Mouse (Mus musculus): ENCODE data around the gene Hnf4a. TPM values are rescaled to one million over a fixed set of nuclear protein-coding genes. Genes with fewer than 3 reads are reported as not detected.

Gene Hnf4a
- polyA plus RNA-seq, 1 experiment from 2014 or later = not detected

DNA sequence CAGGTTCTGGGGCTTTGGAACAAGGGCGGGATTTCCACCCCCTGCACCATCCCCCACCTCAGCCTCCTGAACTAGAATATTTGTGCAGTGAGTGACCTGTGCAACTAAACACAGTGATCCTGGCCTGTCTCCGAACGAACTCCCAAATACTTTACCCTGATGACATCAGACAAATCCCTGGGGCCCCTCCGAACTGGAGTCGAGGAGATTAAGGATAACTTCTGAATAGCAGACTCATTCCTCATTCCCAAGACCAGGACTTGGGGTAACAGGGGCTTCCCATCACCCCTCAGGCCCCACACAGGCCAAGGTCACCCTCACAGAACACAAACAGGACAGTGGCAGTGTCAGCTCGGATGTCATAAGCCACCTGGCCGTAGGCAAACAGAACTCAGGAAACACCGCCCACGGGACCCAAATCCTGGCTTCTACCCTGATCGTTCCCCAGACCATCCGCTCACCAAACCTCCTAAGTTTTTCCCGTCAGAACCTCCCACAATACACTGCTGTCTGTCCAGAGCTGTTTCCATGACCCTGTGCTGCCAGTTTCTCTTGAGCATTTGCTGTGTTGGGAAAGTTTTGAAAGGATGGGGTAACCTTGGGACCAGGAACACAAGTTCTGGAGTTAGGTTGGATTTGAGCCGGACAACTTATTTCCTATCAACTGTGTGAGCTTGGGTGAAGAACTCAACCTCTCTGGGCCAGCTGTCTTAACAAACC, 32.9 kb downstream of the Hnf4a start:
- H3K9me3 ChIP-seq = no peaks in the 10 kb centered on the region

DNA sequence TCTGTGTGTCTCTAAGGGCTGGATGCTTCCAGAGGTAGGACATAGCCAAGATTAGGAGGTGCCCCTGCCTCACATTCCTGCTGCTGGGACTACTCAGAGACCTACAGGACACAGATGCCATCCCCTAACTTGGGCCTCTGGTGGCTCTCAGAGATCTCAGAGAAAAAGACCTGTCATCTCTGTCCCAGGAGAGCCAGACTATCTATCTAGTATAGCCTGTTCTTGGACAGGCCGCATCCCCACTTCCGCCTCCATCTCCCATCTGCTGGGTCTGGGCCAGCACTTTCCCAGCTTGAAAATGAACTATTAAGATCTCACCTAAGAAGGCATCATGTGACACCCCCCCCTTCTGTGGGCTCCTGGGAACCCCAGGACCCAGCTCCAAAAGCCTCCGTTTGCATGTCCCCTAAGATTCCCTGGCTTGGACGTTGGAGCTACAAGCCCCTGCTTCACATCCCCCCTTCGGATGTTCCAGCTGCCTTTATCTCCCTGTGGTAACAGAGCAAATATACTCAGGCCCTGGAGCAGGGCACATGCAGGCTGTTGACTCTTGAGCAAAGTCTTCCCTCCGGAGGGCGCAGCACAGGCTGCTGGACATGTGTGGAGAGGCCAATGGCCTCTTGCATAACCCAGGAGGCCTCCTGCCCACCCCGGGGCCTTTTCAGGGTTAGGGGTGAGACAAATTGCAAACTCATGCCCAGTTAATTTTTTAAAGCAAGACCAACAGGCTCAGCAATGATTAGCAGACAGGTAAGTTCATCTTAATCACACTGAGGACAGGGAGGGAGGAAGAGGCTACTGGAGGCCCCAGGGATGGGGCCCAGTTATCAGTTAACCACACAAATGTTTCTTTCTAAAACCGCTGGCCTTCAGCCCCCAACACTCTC, 33.9 kb downstream of the Hnf4a start:
- Histone ChIP-seq H3K9me3 (no peaks in the 10 kb centered on the region), H3K27me3 (peaks cover 9% of the 10 kb centered on the region; the same call in 1 of the 2 replicates), H3K4me1 (peaks cover 5% of the 10 kb centered on the region; the same call in 1 of the 2 replicates), H3K9ac (replicated peaks) (no peak overlapping the region), H3K4me2 (replicated peaks) (no peak overlapping the region), H3K27ac (replicated peaks) (no peak overlapping the region), H3K4me3 (no peak overlapping the region), H3K36me3 (no peaks in the 10 kb centered on the region)
- WGBS = 78% methylated on average over 9 of the region's 9 CpGs
- ATAC-seq (ENCODE audit: low FRiP score, low read depth) = no peak

More for the DNA sequence above, 32.9 kb downstream of the Hnf4a start:
- H3K4me2 ChIP-seq (replicated peaks) = no peak overlapping the region
- no peak overlapping the region for H3K27ac ChIP-seq (replicated peaks)
- WGBS = 72% methylated on average over 13 of the region's 13 CpGs
- H3K9ac ChIP-seq (replicated peaks) = no peak overlapping the region
- H3K36me3 ChIP-seq = no peaks in the 10 kb centered on the region
- H3K4me1 ChIP-seq = peaks cover 9% of the 10 kb centered on the region
- no peak overlapping the region for H3K4me3 ChIP-seq
- H3K27me3 ChIP-seq = peaks cover 9% of the 10 kb centered on the region
- no peak for ATAC-seq (ENCODE audit: low FRiP score, low read depth)

DNA sequence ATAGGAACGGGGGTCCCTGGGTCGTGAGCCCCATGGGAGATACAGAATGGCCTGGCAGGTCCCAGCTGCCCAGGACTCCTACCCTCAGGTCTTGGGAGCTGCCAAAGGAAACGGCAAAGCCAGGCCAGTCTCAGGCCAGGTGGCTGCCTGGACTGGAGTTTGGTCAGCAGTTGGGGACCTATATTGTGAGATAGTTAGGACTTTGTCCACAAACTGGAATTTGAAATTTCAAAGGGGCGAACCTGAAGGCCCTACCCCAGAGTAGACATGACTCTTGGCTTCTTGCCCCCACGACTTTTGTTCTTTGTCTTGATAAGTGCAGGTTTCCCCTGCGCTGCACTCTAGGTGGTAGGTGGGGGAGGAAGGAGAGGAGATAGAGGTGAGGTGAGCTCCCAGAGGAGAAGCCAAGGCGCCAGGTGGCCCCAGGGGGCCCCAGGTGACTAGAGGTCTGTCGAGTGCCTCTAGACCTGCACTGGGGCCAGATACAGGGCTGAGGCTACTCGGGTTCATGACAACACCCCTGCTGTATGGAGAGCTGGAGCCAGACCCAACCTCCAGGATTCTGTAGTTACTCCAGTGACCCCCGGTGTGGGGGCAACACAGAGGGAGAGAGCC, 35.1 kb downstream of the Hnf4a start:
- ATAC-seq (ENCODE audit: low FRiP score, low read depth) = no peak
- Histone ChIP-seq H3K4me1 (peaks cover 2% of the 10 kb centered on the region; the same call in 1 of the 2 replicates), H3K9me3 (no peaks in the 10 kb centered on the region), H3K27me3 (no peaks in the 10 kb centered on the region), H3K36me3 (no peaks in the 10 kb centered on the region), H3K27ac (replicated peaks) (no peak overlapping the region), H3K9ac (replicated peaks) (no peak overlapping the region), H3K4me3 (no peak overlapping the region), H3K4me2 (replicated peaks) (no peak overlapping the region)
- 80% methylated on average over 10 of the region's 10 CpGs for whole genome bisulfite sequencing

GRCm38 (mm10) chr2:163542674-163543073, 36.1 kb downstream of the Hnf4a start:
- H3K9ac ChIP-seq (replicated peaks) = no peak overlapping the region
- H3K27ac ChIP-seq (replicated peaks) = no peak overlapping the region
- 92% methylated on average over 10 of the region's 10 CpGs for WGBS
- no peak overlapping the region for H3K4me2 ChIP-seq (replicated peaks)
- no peaks in the 10 kb centered on the region for H3K27me3 ChIP-seq
- no peaks in the 10 kb centered on the region for H3K9me3 ChIP-seq
- H3K4me1 ChIP-seq = no peaks in the 10 kb centered on the region
- no peaks in the 10 kb centered on the region for H3K36me3 ChIP-seq
- H3K4me3 ChIP-seq = no peak overlapping the region
- no peak for ATAC-seq (ENCODE audit: low FRiP score, low read depth)

DNA sequence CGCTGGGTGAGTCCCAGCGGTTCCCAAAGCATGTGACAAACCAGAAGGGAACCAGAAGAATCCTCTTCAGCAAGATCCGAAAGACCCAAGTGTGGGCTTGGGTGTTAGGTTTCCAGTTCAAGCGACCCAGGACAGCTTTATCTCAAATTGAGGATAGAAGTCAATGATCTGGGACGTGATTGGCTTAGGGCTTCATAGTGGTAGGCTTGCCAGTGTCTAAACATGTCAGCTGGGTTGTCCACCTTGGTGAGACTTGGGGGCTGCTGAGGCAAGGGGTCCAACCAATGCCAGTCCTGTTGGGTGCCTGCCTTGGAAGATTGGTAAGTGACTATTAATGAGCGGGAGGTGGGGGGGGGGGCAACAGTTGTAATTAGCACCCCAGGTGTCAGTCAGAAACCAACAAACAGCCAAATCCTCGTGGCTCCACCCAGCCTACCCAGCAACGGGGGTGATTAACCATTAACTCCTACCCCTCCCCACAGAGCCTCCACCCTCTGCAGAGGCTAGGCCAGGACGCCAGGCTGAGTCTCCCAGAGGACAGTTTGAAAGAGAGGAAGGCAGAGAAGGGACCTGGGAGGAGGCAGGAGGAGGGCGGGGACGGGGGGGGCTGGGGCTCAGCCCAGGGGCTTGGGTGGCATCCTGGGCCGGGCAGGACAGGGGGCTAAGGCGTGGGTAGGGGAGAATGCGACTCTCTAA, 40.2 kb downstream of the Hnf4a start:
- ATAC-seq (ENCODE audit: low FRiP score, low read depth) = no peak
- Histone ChIP-seq H3K9ac (replicated peaks) (no peak overlapping the region), H3K4me2 (replicated peaks) (no peak overlapping the region), H3K27me3 (no peaks in the 10 kb centered on the region), H3K4me3 (no peak overlapping the region), H3K36me3 (no peaks in the 10 kb centered on the region), H3K9me3 (no peaks in the 10 kb centered on the region), H3K27ac (replicated peaks) (no peak overlapping the region), H3K4me1 (no peaks in the 10 kb centered on the region)
- 82% methylated on average over 14 of the region's 14 CpGs for WGBS

- H3K27me3 ChIP-seq = no peaks in the 10 kb centered on the region
- H3K4me2 ChIP-seq (replicated peaks) = no peak overlapping the region
- no peak overlapping the region for H3K4me3 ChIP-seq
- H3K9ac ChIP-seq (replicated peaks) = no peak overlapping the region
- H3K36me3 ChIP-seq = no peaks in the 10 kb centered on the region
- 76% methylated on average over 6 of the region's 6 CpGs for WGBS
- no peak for ATAC-seq (ENCODE audit: low FRiP score, low read depth)
- no peaks in the 10 kb centered on the region for H3K9me3 ChIP-seq
- H3K27ac ChIP-seq (replicated peaks) = no peak overlapping the region
- H3K4me1 ChIP-seq = no peaks in the 10 kb centered on the region
Observed at GRCm38 (mm10) chr2:163548822-163549221, 42.2 kb downstream of the Hnf4a start.

- ATAC-seq (ENCODE audit: low FRiP score, low read depth) = no peak
- H3K36me3 ChIP-seq = no peaks in the 10 kb centered on the region
- 42% methylated on average over 6 of the region's 6 CpGs for WGBS
- H3K27me3 ChIP-seq = no peaks in the 10 kb centered on the region
- H3K4me2 ChIP-seq (replicated peaks) = no peak overlapping the region
- no peak overlapping the region for H3K4me3 ChIP-seq
- no peaks in the 10 kb centered on the region for H3K9me3 ChIP-seq
- H3K9ac ChIP-seq (replicated peaks) = no peak overlapping the region
- no peak overlapping the region for H3K27ac ChIP-seq (replicated peaks)
- no peaks in the 10 kb centered on the region for H3K4me1 ChIP-seq
Observed at GRCm38 (mm10) chr2:163549786-163550185, 43.2 kb downstream of the Hnf4a start.

- Histone ChIP-seq H3K9me3 (no peaks in the 10 kb centered on the region), H3K4me3 (no peak overlapping the region), H3K4me2 (replicated peaks) (no peak overlapping the region), H3K36me3 (no peaks in the 10 kb centered on the region), H3K4me1 (no peaks in the 10 kb centered on the region), H3K27ac (replicated peaks) (no peak overlapping the region), H3K27me3 (no peaks in the 10 kb centered on the region), H3K9ac (replicated peaks) (no peak overlapping the region)
- ATAC-seq (ENCODE audit: low FRiP score, low read depth) = no peak
- 82% methylated on average over 8 of the region's 8 CpGs for WGBS
Observed at GRCm38 (mm10) chr2:163552518-163552929, 45.9 kb downstream of the Hnf4a start.

DNA sequence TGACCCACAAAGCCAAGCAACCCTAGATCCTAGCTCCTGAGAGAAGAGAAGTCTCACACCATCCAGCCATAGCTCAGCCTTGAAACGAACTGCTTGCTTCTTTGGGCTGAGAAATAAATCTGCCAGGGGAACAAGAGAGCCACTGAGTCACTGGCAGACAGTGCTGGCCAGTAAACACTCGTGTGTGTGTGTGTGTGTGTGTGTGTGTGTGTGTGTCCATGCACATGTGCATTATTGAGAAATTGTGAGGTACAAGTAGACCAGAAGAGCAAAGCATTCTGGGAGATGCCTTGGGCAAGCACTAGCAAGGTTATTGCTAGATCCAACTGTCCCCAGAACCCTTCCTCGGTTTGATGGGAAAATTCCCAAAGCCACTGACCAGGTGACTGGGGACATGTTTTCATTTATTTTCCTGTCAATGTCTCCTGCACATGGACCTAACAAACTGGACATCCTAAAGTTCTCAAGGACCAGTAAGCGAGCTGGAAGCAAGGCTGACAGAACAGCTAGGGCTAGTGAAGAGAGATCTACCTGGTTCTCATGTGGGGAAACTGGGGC, 47.9 kb downstream of the Hnf4a start:
- no peak overlapping the region for H3K9ac ChIP-seq (replicated peaks)

DNA sequence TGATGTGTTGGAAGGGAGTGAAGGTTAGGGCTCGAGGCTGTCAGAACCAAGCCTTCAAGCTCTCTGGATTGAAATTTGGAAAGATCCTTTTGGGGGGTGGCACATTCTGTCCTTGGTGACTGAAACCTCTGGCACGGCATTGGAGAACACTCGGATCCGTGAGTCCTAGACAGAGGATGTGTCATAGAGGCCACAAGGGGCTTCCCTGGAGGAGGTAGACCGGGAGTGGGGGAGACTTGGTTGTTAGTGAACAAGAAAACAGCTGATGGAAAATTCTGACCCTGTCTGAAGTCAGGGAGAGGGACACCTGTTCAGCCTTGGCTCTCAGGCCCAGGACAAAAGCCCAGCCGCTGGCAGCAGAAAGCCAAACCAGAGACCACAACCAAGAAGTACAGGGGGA, 48.4 kb downstream of the Hnf4a start:
- Histone ChIP-seq H3K27ac (replicated peaks) (no peak overlapping the region), H3K36me3 (no peaks in the 10 kb centered on the region), H3K4me1 (no peaks in the 10 kb centered on the region), H3K9me3 (no peaks in the 10 kb centered on the region), H3K4me2 (replicated peaks) (no peak overlapping the region), H3K4me3 (no peak overlapping the region), H3K27me3 (no peaks in the 10 kb centered on the region), H3K9ac (replicated peaks) (no peak overlapping the region)
- no peak for ATAC-seq (ENCODE audit: low FRiP score, low read depth)
- WGBS = 80% methylated on average over 6 of the region's 6 CpGs

More for the DNA sequence above, 47.9 kb downstream of the Hnf4a start:
- Histone ChIP-seq H3K4me3 (no peak overlapping the region), H3K4me2 (replicated peaks) (no peak overlapping the region), H3K9me3 (no peaks in the 10 kb centered on the region), H3K27me3 (no peaks in the 10 kb centered on the region), H3K36me3 (no peaks in the 10 kb centered on the region), H3K27ac (replicated peaks) (no peak overlapping the region), H3K4me1 (no peaks in the 10 kb centered on the region)
- no peak for ATAC-seq (ENCODE audit: low FRiP score, low read depth)
- 77% methylated on average over 4 of the region's 4 CpGs for WGBS

GRCm38 (mm10) chr2:163555417-163555816, 48.8 kb downstream of the Hnf4a start:
- H3K36me3 ChIP-seq = no peaks in the 10 kb centered on the region
- no peaks in the 10 kb centered on the region for H3K4me1 ChIP-seq
- no peak overlapping the region for H3K4me3 ChIP-seq
- H3K4me2 ChIP-seq (replicated peaks) = no peak overlapping the region
- H3K9ac ChIP-seq (replicated peaks) = no peak overlapping the region
- H3K27ac ChIP-seq (replicated peaks) = no peak overlapping the region
- no peaks in the 10 kb centered on the region for H3K9me3 ChIP-seq
- ATAC-seq (ENCODE audit: low FRiP score, low read depth) = no peak
- 76% methylated on average over 13 of the region's 13 CpGs for WGBS
- no peaks in the 10 kb centered on the region for H3K27me3 ChIP-seq

Measured in midbrain, embryonic 12.5 days (tissue).